Mouse (Mus musculus): Measurements from ENCODE around the gene Ggact. TPM values are rescaled to one million over a fixed set of nuclear protein-coding genes. Genes with fewer than 3 reads are reported as not detected.
A peak's percentile ranks its signal among the peaks of the same experiment; 100 is the strongest.

Ggact gene
- polyA plus RNA-seq, 1 experiment from 2014 or later: 14.2 TPM

- H3K9ac ChIP-seq (ENCODE audit: low read depth, low read length): no peak overlapping the region
- H3K4me3 ChIP-seq (ENCODE audit: low read length): no peak overlapping the region
- H3K27me3 ChIP-seq (ENCODE audit: control insufficient read depth, insufficient read depth, low read length): no peaks in the 10 kb centered on the region
- no peak overlapping the region for H3K4me2 ChIP-seq (replicated peaks; ENCODE audit: low read depth, low read length)
- no peak for ATAC-seq (ENCODE audit: low FRiP score, low TSS enrichment)
- 0 out of 2 replicates have a peak, but pooled peaks cover 2% of the 10 kb centered on the region for H3K4me1 ChIP-seq (ENCODE audit: control insufficient read depth, insufficient read depth, low read length)
- H3K9me3 ChIP-seq (ENCODE audit: control insufficient read depth, low read length): no peaks in the 10 kb centered on the region
- no peak overlapping the region for H3K27ac ChIP-seq (ENCODE audit: low read depth, low read length)
- H3K36me3 ChIP-seq (ENCODE audit: control insufficient read depth, insufficient read depth, low read length): no peaks in the 10 kb centered on the region
- WGBS: 74% methylated on average over 4 of the region's 4 CpGs
Observed at GRCm38 (mm10) chr14:122867531-122868285, 45.8 kb downstream of the Ggact start.

GRCm38 (mm10) chr14:122865462-122866129 lies 48.0 kb downstream of the Ggact start:
- Histone ChIP-seq H3K36me3 (ENCODE audit: control insufficient read depth, insufficient read depth, low read length) (no peaks in the 10 kb centered on the region), H3K4me2 (replicated peaks; ENCODE audit: low read depth, low read length) (no peak overlapping the region), H3K9ac (ENCODE audit: low read depth, low read length) (no peak overlapping the region), H3K27ac (ENCODE audit: low read depth, low read length) (no peak overlapping the region), H3K9me3 (ENCODE audit: control insufficient read depth, low read length) (no peaks in the 10 kb centered on the region), H3K4me3 (ENCODE audit: low read length) (no peak overlapping the region), H3K27me3 (ENCODE audit: control insufficient read depth, insufficient read depth, low read length) (no peaks in the 10 kb centered on the region), H3K4me1 (ENCODE audit: control insufficient read depth, insufficient read depth, low read length) (no peaks in the 10 kb centered on the region)
- WGBS: 89% methylated on average over 4 of the region's 4 CpGs
- no peak for ATAC-seq (ENCODE audit: low FRiP score, low TSS enrichment)

- Histone ChIP-seq H3K9me3 (ENCODE audit: control insufficient read depth, low read length) (no peaks in the 10 kb centered on the region), H3K27me3 (ENCODE audit: control insufficient read depth, insufficient read depth, low read length) (no peaks in the 10 kb centered on the region), H3K27ac (ENCODE audit: low read depth, low read length) (no peak overlapping the region), H3K36me3 (ENCODE audit: control insufficient read depth, insufficient read depth, low read length) (no peaks in the 10 kb centered on the region), H3K4me2 (replicated peaks; ENCODE audit: low read depth, low read length) (no peak overlapping the region), H3K4me1 (ENCODE audit: control insufficient read depth, insufficient read depth, low read length) (no peaks in the 10 kb centered on the region), H3K9ac (ENCODE audit: low read depth, low read length) (no peak overlapping the region), H3K4me3 (ENCODE audit: low read length) (no peak overlapping the region)
- no peak for ATAC-seq (ENCODE audit: low FRiP score, low TSS enrichment)
- 40% methylated on average over 4 of the region's 4 CpGs for WGBS
Observed at GRCm38 (mm10) chr14:122862623-122863022, 50.9 kb downstream of the Ggact start.

GRCm38 (mm10) chr14:122859792-122860191 lies 53.8 kb downstream of the Ggact start:
- H3K27me3 ChIP-seq (ENCODE audit: control insufficient read depth, insufficient read depth, low read length): no peaks in the 10 kb centered on the region
- WGBS: 52% methylated on average over 1 of the region's 1 CpGs
- no peak overlapping the region for H3K4me2 ChIP-seq (replicated peaks; ENCODE audit: low read depth, low read length)
- H3K36me3 ChIP-seq (ENCODE audit: control insufficient read depth, insufficient read depth, low read length): no peaks in the 10 kb centered on the region
- no peak overlapping the region for H3K4me3 ChIP-seq (ENCODE audit: low read length)
- ATAC-seq (ENCODE audit: low FRiP score, low TSS enrichment): peak; percentile 82; the same call in 1 of the 2 replicates
- no peaks in the 10 kb centered on the region for H3K4me1 ChIP-seq (ENCODE audit: control insufficient read depth, insufficient read depth, low read length)
- no peaks in the 10 kb centered on the region for H3K9me3 ChIP-seq (ENCODE audit: control insufficient read depth, low read length)
- H3K27ac ChIP-seq (ENCODE audit: low read depth, low read length): no peak overlapping the region; the same call in 1 of the 2 replicates
- no peak overlapping the region for H3K9ac ChIP-seq (ENCODE audit: low read depth, low read length)

GRCm38 (mm10) chr14:122852506-122853057 lies 61.0 kb downstream of the Ggact start:
- WGBS: 60% methylated on average over 5 of the region's 5 CpGs
- ATAC-seq (ENCODE audit: low FRiP score, low TSS enrichment): no peak
- H3K27ac ChIP-seq (ENCODE audit: low read depth, low read length): no peak overlapping the region
- H3K9me3 ChIP-seq (ENCODE audit: control insufficient read depth, low read length): no peaks in the 10 kb centered on the region
- H3K4me1 ChIP-seq (ENCODE audit: control insufficient read depth, insufficient read depth, low read length): no peaks in the 10 kb centered on the region
- no peak overlapping the region for H3K9ac ChIP-seq (ENCODE audit: low read depth, low read length)
- H3K4me3 ChIP-seq (ENCODE audit: low read length): no peak overlapping the region
- H3K36me3 ChIP-seq (ENCODE audit: control insufficient read depth, insufficient read depth, low read length): no peaks in the 10 kb centered on the region
- H3K4me2 ChIP-seq (replicated peaks; ENCODE audit: low read depth, low read length): no peak overlapping the region
- H3K27me3 ChIP-seq (ENCODE audit: control insufficient read depth, insufficient read depth, low read length): no peaks in the 10 kb centered on the region

GRCm38 (mm10) chr14:122837018-122837417 lies 76.5 kb downstream of the Ggact start:
- H3K4me3 ChIP-seq (ENCODE audit: low read length): no peak overlapping the region
- no peak for ATAC-seq (ENCODE audit: low FRiP score, low TSS enrichment)
- no peak overlapping the region for H3K9ac ChIP-seq (ENCODE audit: low read depth, low read length)
- H3K4me1 ChIP-seq (ENCODE audit: control insufficient read depth, insufficient read depth, low read length): no peaks in the 10 kb centered on the region
- no peak overlapping the region for H3K4me2 ChIP-seq (replicated peaks; ENCODE audit: low read depth, low read length)
- WGBS: 77% methylated on average over 2 of the region's 2 CpGs
- H3K27me3 ChIP-seq (ENCODE audit: control insufficient read depth, insufficient read depth, low read length): no peaks in the 10 kb centered on the region
- no peaks in the 10 kb centered on the region for H3K9me3 ChIP-seq (ENCODE audit: control insufficient read depth, low read length)
- H3K27ac ChIP-seq (ENCODE audit: low read depth, low read length): no peak overlapping the region
- no peaks in the 10 kb centered on the region for H3K36me3 ChIP-seq (ENCODE audit: control insufficient read depth, insufficient read depth, low read length)

- H3K4me2 ChIP-seq (replicated peaks; ENCODE audit: low read depth, low read length): no peak overlapping the region
- WGBS: 35% methylated on average over 4 of the region's 4 CpGs
Observed at GRCm38 (mm10) chr14:122836221-122836620, 77.3 kb downstream of the Ggact start.

GRCm38 (mm10) chr14:122835487-122836190 lies 77.9 kb downstream of the Ggact start:
- WGBS: 59% methylated on average over 7 of the region's 7 CpGs
- H3K9me3 ChIP-seq (ENCODE audit: control insufficient read depth, low read length): no peaks in the 10 kb centered on the region
- no peak overlapping the region for H3K4me2 ChIP-seq (replicated peaks; ENCODE audit: low read depth, low read length)
- no peak overlapping the region for H3K27ac ChIP-seq (ENCODE audit: low read depth, low read length)
- no peak overlapping the region for H3K4me3 ChIP-seq (ENCODE audit: low read length)
- no peaks in the 10 kb centered on the region for H3K36me3 ChIP-seq (ENCODE audit: control insufficient read depth, insufficient read depth, low read length)
- ATAC-seq (ENCODE audit: low FRiP score, low TSS enrichment): no peak
- H3K9ac ChIP-seq (ENCODE audit: low read depth, low read length): no peak overlapping the region
- no peaks in the 10 kb centered on the region for H3K27me3 ChIP-seq (ENCODE audit: control insufficient read depth, insufficient read depth, low read length)
- H3K4me1 ChIP-seq (ENCODE audit: control insufficient read depth, insufficient read depth, low read length): no peaks in the 10 kb centered on the region

More at GRCm38 (mm10) chr14:122836221-122836620, 77.3 kb downstream of the Ggact start:
- ATAC-seq (ENCODE audit: low FRiP score, low TSS enrichment): no peak
- Histone ChIP-seq H3K27ac (ENCODE audit: low read depth, low read length) (no peak overlapping the region), H3K27me3 (ENCODE audit: control insufficient read depth, insufficient read depth, low read length) (no peaks in the 10 kb centered on the region), H3K4me1 (ENCODE audit: control insufficient read depth, insufficient read depth, low read length) (no peaks in the 10 kb centered on the region), H3K36me3 (ENCODE audit: control insufficient read depth, insufficient read depth, low read length) (no peaks in the 10 kb centered on the region), H3K4me3 (ENCODE audit: low read length) (no peak overlapping the region), H3K9me3 (ENCODE audit: control insufficient read depth, low read length) (no peaks in the 10 kb centered on the region), H3K9ac (ENCODE audit: low read depth, low read length) (no peak overlapping the region)

Data from kidney, embryonic 14.5 days (tissue).